Mouse (Mus musculus) adrenal gland, adult (tissue): ENCODE measurements around the gene Trim47.

Experiments
- DNase-seq, 2 experiments: peaks; one replicate each; pipeline ENCODE4 v3.0.0; 2022 to 2023; ENCODE audit warnings: low spot score in 1 of 2; ENCODE audit not compliant: inconsistent age in 2 of 2

The Trim47 gene

DNA sequence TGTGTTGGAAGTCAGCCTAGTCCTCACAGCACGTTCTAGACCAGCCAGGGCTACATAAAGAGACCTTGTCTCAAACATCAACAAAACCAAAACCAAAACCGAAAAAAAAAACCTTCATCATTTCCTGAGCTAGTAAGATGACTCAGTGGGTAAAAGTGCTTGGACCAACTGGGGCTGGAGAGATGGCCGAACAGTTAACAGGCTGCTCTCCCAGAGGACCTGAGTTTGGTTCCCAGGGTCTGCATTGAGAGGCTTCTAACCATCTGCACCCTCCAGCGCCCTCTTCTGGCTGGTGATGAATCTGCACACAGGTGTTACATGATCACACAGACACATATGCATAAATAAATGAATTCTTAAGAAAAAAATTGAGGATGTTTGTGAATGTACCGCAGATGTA, 55.5 kb downstream of the Trim47 start:
- DNase-seq: peak in 1 of 2 experiments; percentile 53

DNA sequence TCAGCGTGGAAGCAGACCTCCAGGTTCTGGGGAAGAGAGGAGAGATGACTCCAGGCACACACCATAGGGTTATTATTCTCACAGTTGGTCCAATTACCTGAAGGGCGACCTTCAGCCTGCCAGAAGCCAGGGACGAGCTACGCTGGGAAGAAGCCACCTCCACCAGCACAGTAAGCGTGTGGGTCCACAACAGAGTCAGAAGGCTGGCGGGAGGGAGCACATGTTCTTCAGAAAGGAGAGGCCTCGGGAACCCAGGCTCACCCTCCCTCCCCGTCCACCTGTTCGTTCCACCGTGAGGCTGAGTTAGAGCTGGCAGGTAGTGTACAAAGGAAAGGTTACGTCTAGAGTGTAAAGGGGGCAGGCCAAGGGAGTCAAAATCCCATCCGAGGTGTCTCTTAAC, 61.7 kb downstream of the Trim47 start:
- DNase-seq: no peak

DNA sequence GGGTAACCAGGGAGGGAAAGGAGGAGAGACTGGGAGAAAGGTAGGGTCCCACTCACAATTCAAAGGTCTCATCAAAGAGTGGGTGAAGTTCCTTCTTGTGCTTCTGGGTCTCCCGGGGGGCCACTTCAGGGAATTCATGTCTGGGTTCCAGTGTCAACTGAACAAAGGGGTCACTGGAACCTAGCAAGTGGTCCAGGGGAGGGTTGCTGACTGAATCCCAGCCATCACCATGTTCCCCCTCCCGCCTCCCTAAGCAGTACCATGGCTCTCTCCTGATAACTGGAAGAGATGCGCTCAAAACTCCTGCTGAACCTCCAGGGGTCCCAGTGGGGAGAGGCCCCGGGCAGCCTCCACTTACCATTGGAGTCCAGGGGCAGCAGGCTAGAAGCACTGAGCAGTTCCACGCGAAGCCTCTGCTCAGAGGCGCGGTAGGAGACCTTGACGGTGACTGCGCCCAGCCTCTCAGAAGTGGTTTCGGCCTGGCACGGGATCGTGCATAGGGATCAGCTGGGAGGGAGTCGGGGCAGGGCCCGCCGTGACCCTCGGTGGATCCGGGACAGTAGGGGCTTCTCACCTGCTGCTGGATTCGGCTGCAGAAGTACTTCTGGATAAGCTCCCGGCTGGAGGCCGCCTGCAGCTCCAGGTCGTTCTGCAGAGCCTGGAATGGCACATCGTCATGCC, 62.7 kb downstream of the Trim47 start:
- DNase-seq: peak in 1 of 2 experiments; percentile 68

GRCm38 (mm10) chr11:116063562-116063961, 63.4 kb downstream of the Trim47 start:
- DNase-seq: no peak

DNA sequence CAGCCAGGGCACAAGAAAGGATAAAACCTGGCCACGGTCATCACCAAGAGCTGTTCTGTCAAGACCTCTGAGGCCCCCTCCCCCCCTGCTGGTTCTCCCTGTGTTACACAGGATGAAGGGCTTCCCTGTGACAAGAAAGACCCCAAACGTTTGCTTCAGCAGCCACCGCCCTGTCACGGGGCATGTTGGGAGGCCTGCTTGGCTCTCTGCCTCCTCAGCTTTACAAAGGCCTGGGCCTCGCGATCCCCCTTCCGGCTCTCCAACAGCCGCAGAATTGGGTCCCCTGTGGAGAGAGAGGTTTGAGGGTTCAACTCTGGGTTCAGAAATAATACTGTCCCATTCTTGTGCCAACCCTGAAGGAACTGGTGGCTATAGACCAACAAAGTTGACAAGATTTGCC, 64.5 kb downstream of the Trim47 start:
- no peak for DNase-seq

DNA sequence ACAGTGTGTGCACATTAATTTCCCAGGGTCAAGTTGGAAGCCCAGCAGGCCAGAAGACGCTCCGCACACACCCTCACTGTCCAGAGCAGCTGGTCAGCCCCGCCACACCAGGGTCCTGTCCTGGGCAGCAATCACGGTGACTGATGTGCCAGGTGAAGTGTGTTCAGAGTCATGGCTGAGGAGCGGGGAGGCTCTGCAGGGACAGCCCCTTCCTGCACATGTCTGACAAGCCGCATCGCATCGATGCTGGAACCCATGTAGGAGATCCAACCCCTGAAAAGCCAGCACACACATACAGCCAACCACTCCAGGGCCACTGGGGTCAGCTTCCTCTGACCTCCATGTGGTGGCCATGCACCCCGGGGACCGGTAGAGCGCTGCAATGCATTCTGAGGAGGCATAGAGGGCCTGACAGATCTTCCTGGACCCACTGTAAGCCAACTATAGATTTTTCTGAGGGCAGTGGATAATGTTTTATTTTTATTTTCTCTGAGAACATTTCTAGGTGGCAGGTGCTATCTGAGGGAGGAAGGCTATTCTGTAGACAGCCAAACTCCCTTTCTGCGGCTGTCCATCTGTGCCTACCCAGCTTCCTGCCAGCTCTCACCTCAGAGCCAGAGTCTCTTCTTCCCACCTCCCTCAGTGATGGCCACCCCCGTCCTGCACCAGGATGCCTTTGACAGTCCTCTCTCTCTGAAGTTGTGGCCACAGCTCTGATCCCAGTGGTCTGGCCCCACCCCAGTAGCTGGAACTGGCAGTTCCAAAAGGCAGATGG, 65.2 kb downstream of the Trim47 start:
- no peak for DNase-seq

DNA sequence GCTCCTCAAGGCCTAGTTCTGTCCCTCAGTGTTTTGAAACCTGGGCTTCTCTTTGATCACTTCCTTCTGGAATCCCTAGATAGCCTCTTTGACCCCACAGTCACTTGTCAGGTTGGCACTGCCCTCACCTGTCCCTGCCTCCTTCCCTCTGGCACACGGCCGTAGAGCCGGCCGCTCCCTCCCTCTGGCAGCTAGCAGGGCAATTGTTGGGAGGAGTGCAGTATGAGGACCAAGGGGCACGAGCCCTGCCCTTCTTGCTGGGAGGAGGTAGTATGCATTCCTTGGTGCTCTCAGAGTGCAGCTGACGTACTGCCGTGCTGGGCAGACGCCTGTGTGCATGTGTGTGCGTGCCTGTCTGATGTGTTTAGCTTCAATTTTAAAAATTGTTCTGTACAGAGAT, 66.4 kb downstream of the Trim47 start:
- no peak for DNase-seq

DNA sequence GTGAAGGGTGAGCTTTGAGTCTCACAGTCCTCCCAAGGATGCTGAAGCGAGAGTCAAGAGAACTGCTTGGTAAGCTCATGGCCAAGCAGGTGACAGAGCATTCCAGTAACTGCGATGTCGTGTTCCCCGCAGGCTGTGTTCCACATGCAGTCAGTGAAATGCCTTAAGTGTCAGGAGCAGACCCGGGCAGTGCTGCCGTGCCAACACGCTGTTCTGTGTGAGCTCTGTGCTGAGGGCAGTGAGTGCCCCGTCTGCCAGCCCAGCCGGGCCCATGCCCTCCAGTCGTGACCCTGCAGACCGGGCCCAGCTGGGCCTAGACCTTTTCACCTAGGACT, 67.4 kb downstream of the Trim47 start:
- no peak for DNase-seq

DNA sequence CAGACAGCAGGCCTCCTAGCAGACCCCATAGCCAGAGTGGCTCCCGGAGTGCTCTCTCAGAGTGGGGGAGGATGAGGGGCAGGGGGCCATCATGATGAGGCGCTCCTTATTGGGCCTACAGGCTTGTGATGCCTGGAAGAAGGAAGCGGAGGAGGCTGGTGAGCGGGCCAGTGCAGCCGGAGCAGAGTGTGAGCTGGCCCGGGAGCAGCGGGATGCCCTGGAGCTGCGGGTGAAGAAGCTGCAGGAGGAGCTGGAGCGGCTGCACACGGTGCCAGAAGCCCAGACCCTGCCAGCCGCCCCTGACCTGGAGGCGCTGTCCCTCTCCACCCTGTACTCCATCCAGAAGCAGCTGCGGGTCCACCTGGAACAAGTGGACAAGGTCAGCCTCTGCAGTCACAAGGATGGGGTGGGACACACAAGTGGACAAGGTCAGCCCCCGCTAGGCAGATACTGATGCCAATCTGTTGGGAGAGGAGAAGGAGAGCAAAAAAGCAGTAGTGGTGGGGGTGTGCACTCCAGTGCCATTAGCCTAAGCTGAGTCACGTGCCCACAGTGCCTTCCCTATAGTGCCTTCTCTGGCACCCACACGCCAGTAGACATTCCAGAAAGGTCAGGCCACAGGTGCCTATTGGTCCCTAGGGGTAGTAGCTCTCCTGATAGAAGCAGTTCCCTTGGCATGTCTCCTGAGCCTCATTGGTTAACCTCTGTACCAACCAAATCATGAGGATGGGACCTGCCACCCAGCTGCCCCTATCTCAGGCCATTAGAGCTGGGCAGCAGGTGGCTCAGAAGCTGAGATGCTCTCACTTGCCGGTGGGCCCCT, 67.9 kb downstream of the Trim47 start:
- DNase-seq: no peak

GRCm38 (mm10) chr11:116058022-116058614, 68.9 kb downstream of the Trim47 start:
- DNase-seq: no peak

GRCm38 (mm10) chr11:116057237-116057881, 69.7 kb downstream of the Trim47 start:
- no peak for DNase-seq

GRCm38 (mm10) chr11:116055873-116056272, 71.1 kb downstream of the Trim47 start:
- DNase-seq: no peak
